Mouse (Mus musculus): ENCODE data around the gene Cdc42ep2. TPM values are rescaled to one million over a fixed set of nuclear protein-coding genes. Genes with fewer than 3 reads are reported as not detected.

The Cdc42ep2 gene
- polyA plus RNA-seq, 1 experiment from 2014 or later, result 12.3 TPM

DNA sequence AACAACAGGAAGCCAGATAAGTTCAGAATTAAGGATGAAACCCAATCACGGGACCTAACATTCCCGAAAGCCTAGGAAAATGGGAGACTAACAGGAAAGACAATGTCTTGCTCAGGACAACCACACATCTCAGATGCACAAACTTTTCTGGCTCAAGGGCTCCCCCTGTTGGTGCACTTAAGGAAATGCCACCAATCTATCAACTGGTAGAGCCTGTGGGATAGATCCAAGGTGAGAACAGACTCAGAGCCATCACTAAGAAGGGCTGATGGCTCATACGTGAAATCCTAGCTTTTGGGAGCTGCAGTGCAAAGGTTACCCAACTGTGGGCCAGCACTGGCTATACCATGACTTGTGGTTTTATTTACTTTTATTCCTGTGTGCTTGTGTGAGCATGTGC is 32.1 kb upstream of the Cdc42ep2 start:
- no peaks in the 10 kb centered on the region for H3K27me3 ChIP-seq (ENCODE audit: control insufficient read depth, insufficient read depth, low read length)
- no peak overlapping the region for H3K9ac ChIP-seq (replicated peaks; ENCODE audit: low read length)
- ATAC-seq (ENCODE audit: low FRiP score, low TSS enrichment), result no peak
- H3K4me1 ChIP-seq (ENCODE audit: control insufficient read depth, insufficient read depth, low read length), result no peaks in the 10 kb centered on the region
- 35% methylated on average over 3 of the region's 3 CpGs for WGBS
- no peak overlapping the region for H3K4me3 ChIP-seq (replicated peaks; ENCODE audit: low read depth, low read length)
- peaks cover 25% of the 10 kb centered on the region for H3K36me3 ChIP-seq (ENCODE audit: control insufficient read depth, insufficient read depth, low read length)
- no peak overlapping the region for H3K27ac ChIP-seq (replicated peaks; ENCODE audit: low read depth, low read length)
- peak; percentile 82 for DNase-seq
- no peaks in the 10 kb centered on the region for H3K9me3 ChIP-seq (ENCODE audit: control insufficient read depth, low read length)
- H3K4me2 ChIP-seq (ENCODE audit: low read length), result no peak overlapping the region

DNA sequence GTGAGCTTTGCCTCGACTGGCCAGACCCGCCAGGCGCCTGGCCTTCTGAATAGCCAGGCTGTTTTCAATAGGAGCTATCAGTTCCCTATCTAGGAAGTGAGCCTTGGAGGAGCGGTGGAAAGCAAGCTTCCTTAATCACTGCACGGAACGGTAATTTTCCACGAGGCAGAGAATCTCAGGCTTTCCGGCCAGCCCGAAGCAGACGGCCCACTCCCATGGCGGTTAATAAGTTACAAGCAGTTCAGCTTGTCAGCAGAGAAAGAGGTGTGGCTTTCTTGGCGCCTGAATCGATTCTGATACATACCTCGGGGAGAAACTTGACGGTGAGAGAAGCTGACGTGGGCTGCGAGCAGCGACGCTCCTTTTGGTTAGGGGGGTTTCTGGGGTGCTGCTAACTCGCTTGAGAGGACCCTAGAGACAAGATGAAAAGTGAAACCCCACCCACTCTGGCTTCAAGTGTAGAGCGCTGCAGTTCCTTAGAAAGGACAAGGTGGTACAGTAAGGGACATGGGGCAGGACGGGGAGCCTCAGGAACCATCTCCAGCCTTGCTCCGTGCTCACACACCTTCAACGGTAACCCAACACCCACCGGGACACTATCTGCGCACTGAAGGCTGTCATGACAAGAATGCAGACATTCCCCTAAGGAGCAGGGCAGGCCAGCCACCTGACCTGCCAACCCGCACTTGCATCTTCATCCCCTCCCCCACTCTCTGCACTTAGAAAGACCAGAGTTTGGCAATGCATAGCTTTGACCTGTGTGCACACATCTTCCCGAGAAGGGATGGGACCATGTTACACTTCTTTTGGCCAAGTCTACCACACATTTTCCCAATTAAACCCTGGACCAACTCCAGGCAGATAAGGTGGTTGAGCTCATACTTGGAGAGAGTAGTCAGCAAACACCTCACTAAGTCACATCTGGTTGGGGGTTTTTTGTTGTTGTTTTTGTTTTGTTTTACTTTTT is 31.4 kb upstream of the Cdc42ep2 start:
- WGBS, result 92% methylated on average over 28 of the region's 28 CpGs
- Histone ChIP-seq H3K4me1 (ENCODE audit: control insufficient read depth, insufficient read depth, low read length) (no peaks in the 10 kb centered on the region), H3K36me3 (ENCODE audit: control insufficient read depth, insufficient read depth, low read length) (peaks cover 31% of the 10 kb centered on the region), H3K27ac (replicated peaks; ENCODE audit: low read depth, low read length) (no peak overlapping the region), H3K9ac (replicated peaks; ENCODE audit: low read length) (no peak overlapping the region), H3K4me3 (replicated peaks; ENCODE audit: low read depth, low read length) (no peak overlapping the region), H3K27me3 (ENCODE audit: control insufficient read depth, insufficient read depth, low read length) (no peaks in the 10 kb centered on the region), H3K4me2 (ENCODE audit: low read length) (no peak overlapping the region), H3K9me3 (ENCODE audit: control insufficient read depth, low read length) (no peaks in the 10 kb centered on the region)
- ATAC-seq (ENCODE audit: low FRiP score, low TSS enrichment), result no peak
- no peak for DNase-seq

DNA sequence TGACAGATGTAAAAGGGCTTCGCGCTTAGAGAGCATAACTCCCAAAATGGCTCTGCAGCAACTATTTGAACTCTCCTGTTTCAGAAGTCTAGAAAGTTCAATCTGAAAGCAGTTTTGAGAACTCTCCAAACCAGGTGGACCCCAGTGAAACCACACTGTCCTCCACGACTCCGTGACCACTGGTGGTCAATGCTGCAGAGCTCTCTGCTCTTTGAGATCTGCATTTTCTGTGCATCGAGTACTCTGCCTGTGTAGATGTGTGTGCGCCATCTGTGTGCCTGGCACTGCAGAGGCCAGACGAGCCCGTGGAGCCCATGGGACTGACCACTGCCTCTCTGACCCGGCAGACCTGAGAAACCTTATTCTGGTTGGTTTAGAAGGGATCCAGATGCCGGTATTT is 30.3 kb upstream of the Cdc42ep2 start:
- DNase-seq, result no peak
- no peak overlapping the region for H3K4me2 ChIP-seq (ENCODE audit: low read length)
- no peak overlapping the region for H3K4me3 ChIP-seq (replicated peaks; ENCODE audit: low read depth, low read length)
- no peaks in the 10 kb centered on the region for H3K9me3 ChIP-seq (ENCODE audit: control insufficient read depth, low read length)
- peaks cover 41% of the 10 kb centered on the region for H3K36me3 ChIP-seq (ENCODE audit: control insufficient read depth, insufficient read depth, low read length)
- H3K4me1 ChIP-seq (ENCODE audit: control insufficient read depth, insufficient read depth, low read length), result no peaks in the 10 kb centered on the region
- H3K9ac ChIP-seq (replicated peaks; ENCODE audit: low read length), result no peak overlapping the region
- no peak overlapping the region for H3K27ac ChIP-seq (replicated peaks; ENCODE audit: low read depth, low read length)
- WGBS, result 92% methylated on average over 10 of the region's 10 CpGs
- ATAC-seq (ENCODE audit: low FRiP score, low TSS enrichment), result no peak
- no peaks in the 10 kb centered on the region for H3K27me3 ChIP-seq (ENCODE audit: control insufficient read depth, insufficient read depth, low read length)

DNA sequence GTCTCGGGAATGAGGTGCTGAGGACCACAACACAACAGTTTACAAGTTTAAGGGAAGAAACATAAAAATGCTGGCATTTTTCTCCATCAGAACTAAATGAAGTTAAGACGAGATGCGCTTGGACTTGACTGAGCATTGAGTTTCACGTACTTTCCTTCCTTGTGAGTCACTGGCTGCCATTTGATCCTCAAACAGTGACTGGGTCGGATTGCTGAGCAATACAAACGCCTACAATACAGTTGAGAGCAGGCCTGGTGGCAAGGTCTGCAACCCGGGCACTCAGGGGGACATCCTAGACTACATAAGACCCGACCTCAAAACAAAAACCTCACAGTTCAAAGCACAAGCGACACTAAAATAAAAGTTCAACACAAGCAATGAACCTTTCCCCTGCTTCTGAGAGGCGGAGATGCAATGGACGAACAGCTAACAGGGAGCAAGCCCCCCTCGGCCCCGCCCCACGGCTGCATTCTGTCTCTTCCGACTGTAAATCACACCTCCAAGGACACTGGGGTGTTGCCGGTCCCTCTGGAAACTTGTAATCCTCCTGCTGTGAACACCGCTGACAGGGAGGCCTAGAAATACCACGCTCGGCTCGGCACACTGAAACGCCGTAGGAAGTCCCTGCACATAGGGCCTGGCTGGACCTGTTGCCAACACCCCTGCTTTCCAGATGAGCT is 29.6 kb upstream of the Cdc42ep2 start:
- no peaks in the 10 kb centered on the region for H3K4me1 ChIP-seq (ENCODE audit: control insufficient read depth, insufficient read depth, low read length)
- 92% methylated on average over 22 of the region's 22 CpGs for WGBS
- H3K27me3 ChIP-seq (ENCODE audit: control insufficient read depth, insufficient read depth, low read length), result no peaks in the 10 kb centered on the region
- H3K36me3 ChIP-seq (ENCODE audit: control insufficient read depth, insufficient read depth, low read length), result peaks cover 47% of the 10 kb centered on the region
- H3K9me3 ChIP-seq (ENCODE audit: control insufficient read depth, low read length), result no peaks in the 10 kb centered on the region
- no peak overlapping the region for H3K4me2 ChIP-seq (ENCODE audit: low read length)
- H3K27ac ChIP-seq (replicated peaks; ENCODE audit: low read depth, low read length), result no peak overlapping the region
- H3K4me3 ChIP-seq (replicated peaks; ENCODE audit: low read depth, low read length), result no peak overlapping the region
- no peak for DNase-seq
- H3K9ac ChIP-seq (replicated peaks; ENCODE audit: low read length), result no peak overlapping the region
- no peak for ATAC-seq (ENCODE audit: low FRiP score, low TSS enrichment)

DNA sequence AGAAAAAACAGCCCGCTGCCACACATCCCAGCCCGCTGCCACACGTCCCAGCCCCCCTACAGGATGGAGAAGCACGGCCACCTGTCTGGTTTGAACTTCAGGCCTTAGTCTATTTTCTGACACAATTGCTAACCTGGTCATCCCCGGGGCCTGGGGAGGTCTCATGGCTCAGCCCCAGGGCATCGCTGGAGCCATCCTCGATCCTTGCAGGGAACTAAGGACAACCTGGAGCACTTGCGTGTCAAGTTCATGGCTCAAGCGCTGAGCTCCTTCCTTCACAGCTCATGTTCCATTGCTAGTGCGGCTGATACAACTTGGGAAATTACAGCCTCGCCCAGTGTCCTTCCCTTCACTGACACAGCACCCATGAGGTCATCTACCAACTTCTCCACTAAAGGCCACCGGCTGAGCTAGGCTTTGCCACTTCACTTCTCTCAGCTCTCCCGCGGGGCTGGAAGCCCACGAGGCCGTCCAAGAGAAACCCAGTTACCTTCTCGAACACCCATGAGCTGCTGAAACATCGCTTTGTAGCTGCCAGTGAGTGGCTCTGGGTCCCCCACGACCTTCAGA is 28.7 kb upstream of the Cdc42ep2 start:
- Histone ChIP-seq H3K9ac (replicated peaks; ENCODE audit: low read length) (no peak overlapping the region), H3K4me3 (replicated peaks; ENCODE audit: low read depth, low read length) (no peak overlapping the region), H3K27me3 (ENCODE audit: control insufficient read depth, insufficient read depth, low read length) (no peaks in the 10 kb centered on the region), H3K9me3 (ENCODE audit: control insufficient read depth, low read length) (no peaks in the 10 kb centered on the region), H3K4me2 (ENCODE audit: low read length) (no peak overlapping the region), H3K4me1 (ENCODE audit: control insufficient read depth, insufficient read depth, low read length) (no peaks in the 10 kb centered on the region), H3K36me3 (ENCODE audit: control insufficient read depth, insufficient read depth, low read length) (peaks cover 50% of the 10 kb centered on the region), H3K27ac (replicated peaks; ENCODE audit: low read depth, low read length) (no peak overlapping the region)
- no peak for ATAC-seq (ENCODE audit: low FRiP score, low TSS enrichment)
- WGBS, result 95% methylated on average over 19 of the region's 19 CpGs
- DNase-seq, result no peak

DNA sequence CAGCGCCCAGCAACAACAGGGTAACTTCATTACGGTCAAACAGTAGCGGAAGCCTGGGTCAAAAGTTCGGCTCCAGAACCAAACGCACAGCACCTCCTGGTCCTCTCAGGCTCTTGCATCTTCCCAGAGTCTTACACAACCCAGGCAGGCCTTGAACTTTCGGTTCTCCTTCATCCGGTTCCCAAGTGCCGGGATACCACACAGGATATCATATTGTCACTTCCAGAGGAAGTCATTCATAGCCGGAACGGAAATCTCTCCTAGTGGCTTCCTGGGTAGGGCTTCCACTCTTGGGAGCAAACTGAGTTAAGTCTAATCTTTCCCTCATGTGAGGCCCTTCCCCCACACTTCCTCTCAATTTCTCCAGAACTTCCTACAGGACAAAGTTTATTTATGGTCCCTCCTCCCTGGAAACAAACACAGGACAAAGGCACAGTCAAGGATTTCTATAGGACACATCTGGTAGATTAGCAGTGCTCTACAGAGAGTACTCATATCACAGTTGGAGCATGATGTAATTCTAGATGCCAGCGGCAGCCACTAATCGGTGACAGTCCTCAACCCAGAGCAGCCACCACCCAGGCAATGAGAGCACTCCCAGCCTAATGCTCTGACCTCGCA is 27.6 kb upstream of the Cdc42ep2 start:
- 93% methylated on average over 13 of the region's 13 CpGs for WGBS
- no peak overlapping the region for H3K4me3 ChIP-seq (replicated peaks; ENCODE audit: low read depth, low read length)
- ATAC-seq (ENCODE audit: low FRiP score, low TSS enrichment) (no peak), DNase-seq (no peak)
- no peak overlapping the region for H3K27ac ChIP-seq (replicated peaks; ENCODE audit: low read depth, low read length)
- H3K4me1 ChIP-seq (ENCODE audit: control insufficient read depth, insufficient read depth, low read length), result no peaks in the 10 kb centered on the region
- no peak overlapping the region for H3K9ac ChIP-seq (replicated peaks; ENCODE audit: low read length)
- H3K27me3 ChIP-seq (ENCODE audit: control insufficient read depth, insufficient read depth, low read length), result no peaks in the 10 kb centered on the region
- no peaks in the 10 kb centered on the region for H3K9me3 ChIP-seq (ENCODE audit: control insufficient read depth, low read length)
- no peak overlapping the region for H3K4me2 ChIP-seq (ENCODE audit: low read length)
- H3K36me3 ChIP-seq (ENCODE audit: control insufficient read depth, insufficient read depth, low read length), result peaks cover 48% of the 10 kb centered on the region

DNA sequence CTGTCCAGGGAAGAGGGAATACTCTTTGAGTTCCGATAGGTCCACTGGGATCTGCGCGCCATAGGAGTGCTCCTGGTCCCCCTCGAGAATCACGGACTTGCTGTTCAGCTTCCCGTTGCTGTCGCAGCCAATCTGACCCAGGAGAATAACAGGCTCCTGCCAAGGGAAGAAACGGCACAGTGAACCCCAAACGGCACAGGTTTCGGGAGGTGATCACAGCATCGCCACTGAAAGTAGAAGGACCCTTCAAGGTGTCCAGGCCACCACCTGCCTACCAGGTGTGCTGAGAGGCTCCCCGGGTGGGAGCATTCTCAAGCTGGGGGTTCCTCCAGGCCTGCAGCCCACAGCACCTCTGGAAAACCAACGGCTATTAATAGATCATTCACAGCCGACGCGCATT is 27.0 kb upstream of the Cdc42ep2 start:
- Histone ChIP-seq H3K9ac (replicated peaks; ENCODE audit: low read length) (no peak overlapping the region), H3K4me2 (ENCODE audit: low read length) (no peak overlapping the region), H3K27ac (replicated peaks; ENCODE audit: low read depth, low read length) (no peak overlapping the region), H3K36me3 (ENCODE audit: control insufficient read depth, insufficient read depth, low read length) (peaks cover 48% of the 10 kb centered on the region), H3K4me1 (ENCODE audit: control insufficient read depth, insufficient read depth, low read length) (no peaks in the 10 kb centered on the region), H3K27me3 (ENCODE audit: control insufficient read depth, insufficient read depth, low read length) (no peaks in the 10 kb centered on the region), H3K4me3 (replicated peaks; ENCODE audit: low read depth, low read length) (no peak overlapping the region), H3K9me3 (ENCODE audit: control insufficient read depth, low read length) (no peaks in the 10 kb centered on the region)
- ATAC-seq (ENCODE audit: low FRiP score, low TSS enrichment) (no peak), DNase-seq (no peak)
- WGBS, result 95% methylated on average over 16 of the region's 16 CpGs

DNA sequence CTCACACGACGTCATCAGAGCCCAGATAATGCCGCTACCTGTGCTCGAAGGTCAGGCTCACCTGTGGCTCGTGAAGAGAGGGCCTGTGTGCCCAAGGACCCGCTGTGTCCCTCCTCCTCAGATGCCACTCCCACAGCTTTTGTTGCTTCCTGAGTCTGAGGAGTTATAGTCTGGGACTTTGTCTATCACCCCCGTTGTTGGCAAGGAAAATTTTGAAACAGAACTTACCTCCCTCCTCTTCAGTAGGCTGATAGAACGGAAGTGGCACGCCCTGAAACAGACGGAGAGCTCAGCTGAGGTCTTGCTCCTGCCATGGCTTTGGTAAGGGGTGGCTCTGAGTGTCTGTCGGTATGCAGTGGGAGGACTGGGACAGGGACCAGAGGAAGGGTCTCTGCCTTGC is 25.6 kb upstream of the Cdc42ep2 start:
- Histone ChIP-seq H3K9ac (replicated peaks; ENCODE audit: low read length) (no peak overlapping the region), H3K4me2 (ENCODE audit: low read length) (no peak overlapping the region), H3K9me3 (ENCODE audit: control insufficient read depth, low read length) (no peaks in the 10 kb centered on the region), H3K36me3 (ENCODE audit: control insufficient read depth, insufficient read depth, low read length) (peaks cover 47% of the 10 kb centered on the region), H3K27ac (replicated peaks; ENCODE audit: low read depth, low read length) (no peak overlapping the region), H3K27me3 (ENCODE audit: control insufficient read depth, insufficient read depth, low read length) (no peaks in the 10 kb centered on the region), H3K4me3 (replicated peaks; ENCODE audit: low read depth, low read length) (no peak overlapping the region), H3K4me1 (ENCODE audit: control insufficient read depth, insufficient read depth, low read length) (no peaks in the 10 kb centered on the region)
- WGBS, result 94% methylated on average over 11 of the region's 11 CpGs
- ATAC-seq (ENCODE audit: low FRiP score, low TSS enrichment) (no peak), DNase-seq (no peak)

All from midbrain, embryonic 14.5 days (tissue).